Mouse (Mus musculus) ES-E14 (cell line): Measurements from ENCODE around the gene Gm13889. TPM values are rescaled to one million over a fixed set of nuclear protein-coding genes. Genes with fewer than 3 reads are reported as not detected.

Experiments
- DNase-seq: peaks from one replicate; pipeline ENCODE4 v3.0.0-alpha.2; 2013; ENCODE audit warnings: low read depth, low spot score
- H3K27ac ChIP-seq: 2 replicates; pipeline ENCODE4 v1.5.1; 2012; ENCODE audit warnings: low read depth, mild to moderate bottlenecking, low read length, moderate library complexity, mixed read lengths; ENCODE audit not compliant: poor library complexity, insufficient read depth, severe bottlenecking
- H3K36me3 ChIP-seq: 2 replicates; pipeline ENCODE4 v1.6.1; 2012; ENCODE audit warnings: mild to moderate bottlenecking, low read length, moderate library complexity, mixed read lengths; ENCODE audit not compliant: control insufficient read depth, poor library complexity, insufficient read depth, severe bottlenecking
- H3K4me1 ChIP-seq, 2 experiments: fragments of 150-350 bp in 1 of 2; sonication (generic) in 1 of 2; 2 replicates each; pipeline ENCODE4 v1.6.1; 2012; ENCODE audit warnings: low read length in 2 of 2, mild to moderate bottlenecking in 1 of 2, mixed read lengths in 1 of 2; ENCODE audit not compliant: control insufficient read depth in 2 of 2, insufficient read depth in 2 of 2, poor library complexity in 1 of 2
- H3K4me3 ChIP-seq, 2 experiments: fragments of 150-350 bp in 1 of 2; sonication (generic) in 1 of 2; 2 replicates each; pipeline ENCODE4 v1.5.1; 2012; ENCODE audit warnings: low read length in 2 of 2, low read depth in 1 of 2, mild to moderate bottlenecking in 1 of 2, mixed read lengths in 1 of 2; ENCODE audit not compliant: insufficient read depth in 1 of 2, poor library complexity in 1 of 2, severe bottlenecking in 1 of 2
- H3K9ac ChIP-seq: 2 replicates; pipeline ENCODE4 v1.6.1; 2012; ENCODE audit warnings: low read depth, mild to moderate bottlenecking, low read length, mixed read lengths; ENCODE audit not compliant: poor library complexity, insufficient read depth, severe bottlenecking
- H3K9me3 ChIP-seq: fragments of 150-350 bp; sonication (generic); 2 replicates; pipeline ENCODE4 v1.6.1; 2012; ENCODE audit warnings: low read depth, mild to moderate bottlenecking, low read length; ENCODE audit not compliant: control insufficient read depth, insufficient read depth
- CHD2 ChIP-seq: IDR thresholded peaks from 2 replicates; pipeline ENCODE4 v1.6.1; 2014; ENCODE audit warnings: mild to moderate bottlenecking, low read depth, low read length, inconsistent platforms
- HCFC1 ChIP-seq: IDR thresholded peaks from 2 replicates; pipeline ENCODE4 v1.6.1; 2012; ENCODE audit warnings: low read length, inconsistent platforms, borderline replicate concordance; ENCODE audit not compliant: insufficient read depth
- MAFK ChIP-seq: IDR thresholded peaks from 2 replicates; pipeline ENCODE4 v1.6.1; 2014; ENCODE audit warnings: mild to moderate bottlenecking, low read depth, low read length, inconsistent platforms; ENCODE audit not compliant: insufficient read depth
- ZC3H11A ChIP-seq: IDR thresholded peaks from 2 replicates; pipeline ENCODE4 v1.6.1; 2012; ENCODE audit warnings: low read depth, mild to moderate bottlenecking, inconsistent platforms, low read length, borderline replicate concordance
- ZNF384 ChIP-seq: IDR thresholded peaks from 2 replicates; pipeline ENCODE4 v1.6.1; 2012; ENCODE audit warnings: low read depth, low read length, inconsistent platforms
- in situ Hi-C, 2 experiments: fragments of 600-800 bp; cut with MboI; formaldehyde crosslinking; loops; one replicate each; pipeline ENCODE4 v1.15.1; 2025; ENCODE audit warnings: low sequenced_read_pairs in 2 of 2, inconsistent platforms in 1 of 2; ENCODE audit not compliant: unreplicated experiment in 2 of 2
- total RNA-seq: library from RNA; depleted of rRNA; stranded (reverse); fragments of 300-350 nt; gene quantifications from 2 replicates; pipeline ENCODE4 v1.2.3, GENCODE M21; 2012

The Gm13889 gene
- total RNA-seq, 1 experiment = 1.0 TPM

DNA sequence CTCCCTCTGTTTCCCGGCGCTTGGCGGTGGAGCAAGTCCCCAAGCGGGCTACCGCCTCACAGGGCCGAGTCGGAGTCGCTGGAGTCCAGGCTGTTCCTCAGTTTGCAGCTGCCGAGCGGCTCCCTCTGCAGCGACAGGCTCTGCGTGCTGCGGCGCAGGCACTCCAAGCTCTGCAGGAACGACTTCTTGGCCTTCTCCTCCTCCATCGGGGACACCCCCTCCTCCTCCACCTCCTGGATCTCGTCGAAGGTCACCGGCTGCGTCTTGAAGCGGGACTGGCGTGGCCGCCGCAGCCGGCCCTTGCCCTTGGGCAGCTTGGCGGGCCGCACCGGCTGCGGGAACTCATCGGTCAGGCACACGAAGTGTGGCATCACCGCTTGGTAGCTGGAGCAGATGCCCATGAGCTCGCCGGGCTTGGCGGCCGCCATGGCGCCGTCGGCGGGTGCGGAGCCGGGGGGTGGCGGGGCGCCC, 635 bp downstream of the Gm13889 start:
- in situ Hi-C loops = no loop called here
- Histone ChIP-seq H3K4me3 (peak overlapping the region; percentile 52 to 53), H3K4me1 (peaks cover 0 to 4% of the 10 kb centered on the region in 2 experiments; a peak in 2 of 4 replicates), H3K27ac (no peak overlapping the region), H3K36me3 (no peaks in the 10 kb centered on the region), H3K9ac (0 out of 2 replicates have a peak overlapping the region, but pooled peaks have one; percentile 2), H3K9me3 (no peaks in the 10 kb centered on the region)
- DNase-seq = no peak
- no peak for TF ChIP-seq ZNF384
- TF ChIP-seq ZC3H11A = no peak
- no peak for TF ChIP-seq MAFK
- TF ChIP-seq CHD2 = no peak
- no peak for TF ChIP-seq HCFC1

DNA sequence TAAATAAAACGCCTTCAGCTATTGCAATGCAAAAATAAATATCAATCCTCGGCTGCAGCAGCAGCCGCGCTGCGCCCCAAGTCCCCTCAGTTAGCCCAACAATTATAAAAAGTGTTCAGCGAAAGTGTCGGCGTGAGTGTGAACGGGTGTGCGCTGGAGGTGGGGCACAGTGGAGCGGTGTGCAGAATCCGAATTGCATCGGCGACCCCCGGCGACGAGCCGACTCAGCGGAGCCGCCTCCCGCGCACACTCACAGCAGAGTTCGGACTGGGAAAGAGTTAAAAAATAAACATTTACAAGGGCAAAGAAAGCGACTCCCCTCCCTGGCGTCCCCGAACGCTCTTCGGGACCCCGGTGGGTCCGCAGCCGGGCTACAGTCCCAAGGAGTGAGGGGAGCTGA, 1.1 kb downstream of the Gm13889 start:
- TF ChIP-seq ZC3H11A (no peak), HCFC1 (no peak), MAFK (no peak), ZNF384 (no peak), CHD2 (no peak)
- no peak overlapping the region for H3K27ac ChIP-seq
- in situ Hi-C loops = no loop called here

DNA sequence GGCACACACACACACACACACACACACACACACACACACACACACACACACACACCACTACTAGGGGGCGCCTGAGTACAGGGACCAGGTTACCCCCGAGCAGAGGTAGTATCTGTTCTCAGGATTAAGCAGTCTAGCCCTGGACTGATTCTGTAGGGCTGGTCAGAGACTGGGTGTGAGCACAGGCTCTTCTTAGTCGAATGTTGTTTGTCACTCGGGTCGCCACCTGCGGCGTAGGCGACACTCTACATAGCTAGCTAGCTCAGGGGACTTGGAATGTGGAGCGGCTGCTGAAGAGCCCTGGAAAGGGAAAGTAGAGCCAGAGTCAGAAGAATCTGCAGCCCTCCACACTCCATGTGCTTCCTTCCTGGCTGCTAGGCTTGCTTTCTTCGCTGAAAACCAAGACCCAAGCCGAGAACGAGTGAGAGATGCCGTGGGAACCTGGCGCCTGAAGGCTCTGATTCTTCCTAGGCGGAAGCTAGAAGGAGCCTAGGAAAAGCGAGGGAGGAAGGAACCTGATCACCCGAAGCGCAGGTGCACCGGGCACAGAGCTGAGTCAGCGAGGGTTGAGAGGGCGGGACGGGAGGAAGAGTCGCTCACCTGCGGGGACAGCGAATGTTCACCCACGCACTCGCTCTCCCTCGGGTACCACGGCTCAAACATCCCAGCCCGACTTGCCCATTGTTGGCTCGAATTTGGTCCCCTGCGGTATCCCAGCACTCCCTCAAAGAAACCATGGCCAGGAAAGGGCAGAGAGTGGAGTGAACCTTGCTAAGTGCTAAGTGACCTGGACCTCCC, 2.0 kb downstream of the Gm13889 start:
- H3K27ac ChIP-seq = no peak overlapping the region
- H3K9me3 ChIP-seq = no peaks in the 10 kb centered on the region
- H3K4me1 ChIP-seq = peaks cover 0 to 4% of the 10 kb centered on the region in 2 experiments; a peak in 2 of 4 replicates
- TF ChIP-seq HCFC1 (no peak), MAFK (peak; percentile 74)
- no peaks in the 10 kb centered on the region for H3K36me3 ChIP-seq
- peak overlapping the region; percentile 41 to 48 for H3K4me3 ChIP-seq
- no peak overlapping the region for H3K9ac ChIP-seq
- in situ Hi-C loops = no loop called here
- DNase-seq = no peak

More for the DNA sequence above, 1.1 kb downstream of the Gm13889 start:
- Histone ChIP-seq H3K9me3 (no peaks in the 10 kb centered on the region), H3K9ac (no peak overlapping the region), H3K36me3 (no peaks in the 10 kb centered on the region), H3K4me1 (peaks cover 0 to 4% of the 10 kb centered on the region in 2 experiments; a peak in 2 of 4 replicates), H3K4me3 (peak overlapping the region; percentile 52 to 53)
- no peak for DNase-seq

DNA sequence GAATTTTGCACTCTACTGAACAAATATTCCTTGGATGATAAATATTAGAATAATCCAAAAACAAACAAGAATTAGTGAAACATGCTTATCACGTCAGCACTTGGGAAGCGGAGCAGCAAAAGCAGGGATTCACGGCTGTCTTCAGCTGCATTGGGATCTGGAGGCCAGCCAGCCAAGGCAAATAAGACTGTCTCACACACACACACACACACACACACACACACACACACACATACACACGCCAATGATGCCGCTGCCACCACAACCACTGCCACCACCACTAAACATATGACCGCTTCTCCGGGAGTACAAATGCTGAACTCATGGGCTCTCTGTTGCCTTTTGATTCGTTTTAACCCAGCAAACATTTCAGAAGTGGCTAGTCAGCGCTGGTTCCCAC, 3.3 kb downstream of the Gm13889 start:
- no peaks in the 10 kb centered on the region for H3K36me3 ChIP-seq
- no peaks in the 10 kb centered on the region for H3K9me3 ChIP-seq
- H3K27ac ChIP-seq = no peak overlapping the region
- in situ Hi-C loops = no loop called here
- DNase-seq = no peak
- H3K4me1 ChIP-seq = peaks cover 0 to 4% of the 10 kb centered on the region in 2 experiments; a peak in 2 of 4 replicates
- TF ChIP-seq HCFC1 (no peak), CHD2 (no peak), ZNF384 (no peak), MAFK (no peak), ZC3H11A (no peak)
- H3K9ac ChIP-seq = no peak overlapping the region
- H3K4me3 ChIP-seq = no peak overlapping the region

DNA sequence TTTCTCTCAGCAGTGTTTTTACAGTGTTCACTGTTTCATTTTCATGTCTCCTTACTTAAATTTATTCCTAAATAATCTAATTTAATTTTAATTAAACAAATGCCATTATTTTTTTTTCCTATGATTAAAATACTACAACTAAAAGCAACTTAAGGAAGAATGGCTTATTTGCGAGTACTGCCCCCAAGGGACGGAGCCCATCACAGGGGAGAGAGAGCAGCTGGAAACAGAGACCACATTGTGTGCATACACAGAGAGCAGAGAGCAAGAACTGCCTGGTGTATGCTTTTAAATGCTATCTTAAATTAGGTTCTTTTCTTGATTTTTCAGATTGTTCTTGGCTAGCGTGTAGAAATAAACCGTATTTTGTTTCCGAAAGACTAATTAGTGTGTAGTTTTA, 10.0 kb downstream of the Gm13889 start:
- H3K4me1 ChIP-seq = no peaks in the 10 kb centered on the region
- H3K36me3 ChIP-seq = no peaks in the 10 kb centered on the region
- H3K9ac ChIP-seq = no peak overlapping the region
- no peaks in the 10 kb centered on the region for H3K9me3 ChIP-seq
- no peak for DNase-seq
- no peak overlapping the region for H3K27ac ChIP-seq
- TF ChIP-seq ZNF384 (no peak), MAFK (no peak), ZC3H11A (no peak), HCFC1 (no peak), CHD2 (no peak)
- no peak overlapping the region for H3K4me3 ChIP-seq
- in situ Hi-C loops = no loop called here
